Mouse (Mus musculus): ENCODE data around the gene Cobl. TPM values are rescaled to one million over a fixed set of nuclear protein-coding genes. Genes with fewer than 3 reads are reported as not detected.

Cobl gene
- total and polyA plus RNA-seq, 2 experiments from 2014 or later, result 11.4 to 17.8 TPM

GRCm38 (mm10) chr11:12407834-12408233 lies 56.9 kb downstream of the Cobl start:
- Histone ChIP-seq H3K27ac (no peak overlapping the region), H3K27me3 (ENCODE audit: insufficient read depth, low read length) (no peaks in the 10 kb centered on the region), H3K4me1 (ENCODE audit: insufficient read depth, low read length) (no peaks in the 10 kb centered on the region), H3K9me3 (ENCODE audit: low read length) (no peaks in the 10 kb centered on the region), H3K36me3 (ENCODE audit: insufficient read depth, low read length) (no peaks in the 10 kb centered on the region), H3K4me2 (ENCODE audit: low read depth, low read length) (no peak overlapping the region), H3K9ac (replicated peaks; ENCODE audit: low read length) (no peak overlapping the region), H3K4me3 (ENCODE audit: low read length) (no peak overlapping the region)
- DNase-seq (ENCODE audit: low spot score) (no peak), ATAC-seq (no peak)
- no peak for TF ChIP-seq CTCF (IDR thresholded peaks at IDR 0.05; ENCODE audit: low read depth)
- 93% methylated on average over 6 of the region's 6 CpGs for WGBS

GRCm38 (mm10) chr11:12399903-12400302 lies 64.9 kb downstream of the Cobl start:
- Histone ChIP-seq H3K27me3 (ENCODE audit: insufficient read depth, low read length) (no peaks in the 10 kb centered on the region), H3K36me3 (ENCODE audit: insufficient read depth, low read length) (no peaks in the 10 kb centered on the region), H3K4me3 (ENCODE audit: low read length) (no peak overlapping the region), H3K9ac (replicated peaks; ENCODE audit: low read length) (no peak overlapping the region), H3K4me1 (ENCODE audit: insufficient read depth, low read length) (no peaks in the 10 kb centered on the region), H3K27ac (no peak overlapping the region), H3K4me2 (ENCODE audit: low read depth, low read length) (no peak overlapping the region), H3K9me3 (ENCODE audit: low read length) (no peaks in the 10 kb centered on the region)
- TF ChIP-seq CTCF (IDR thresholded peaks at IDR 0.05; ENCODE audit: low read depth), result no peak
- ATAC-seq (no peak), DNase-seq (ENCODE audit: low spot score) (no peak)
- WGBS, result 95% methylated on average over 2 of the region's 2 CpGs

DNA sequence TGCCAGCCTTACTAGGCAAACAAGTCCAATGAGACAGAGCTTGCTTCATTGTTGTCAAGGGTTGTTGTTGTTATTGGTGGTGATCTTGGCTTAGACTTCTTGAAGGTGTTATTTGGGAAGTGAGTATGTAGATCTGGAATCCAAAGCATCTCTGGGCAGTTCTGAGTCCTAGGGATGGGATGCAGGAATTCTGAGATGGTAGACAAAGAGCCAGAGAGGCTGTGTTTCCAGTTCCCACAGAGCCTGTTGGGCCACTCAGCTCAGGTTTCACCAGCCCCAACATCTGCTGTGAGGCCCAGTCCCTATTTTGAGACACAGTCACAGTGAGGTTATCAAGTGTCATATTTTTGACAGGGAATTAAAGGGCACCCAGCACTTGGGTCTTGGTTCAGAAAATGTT lies 68.6 kb downstream of the Cobl start:
- Histone ChIP-seq H3K4me1 (ENCODE audit: insufficient read depth, low read length) (no peaks in the 10 kb centered on the region), H3K9me3 (ENCODE audit: low read length) (no peaks in the 10 kb centered on the region), H3K4me3 (ENCODE audit: low read length) (no peak overlapping the region), H3K27ac (no peak overlapping the region), H3K36me3 (ENCODE audit: insufficient read depth, low read length) (no peaks in the 10 kb centered on the region), H3K27me3 (ENCODE audit: insufficient read depth, low read length) (no peaks in the 10 kb centered on the region), H3K4me2 (ENCODE audit: low read depth, low read length) (no peak overlapping the region), H3K9ac (replicated peaks; ENCODE audit: low read length) (no peak overlapping the region)
- no peak for ATAC-seq
- no peak for DNase-seq (ENCODE audit: low spot score)
- no peak for TF ChIP-seq CTCF (IDR thresholded peaks at IDR 0.05; ENCODE audit: low read depth)

- no peaks in the 10 kb centered on the region for H3K27me3 ChIP-seq (ENCODE audit: insufficient read depth, low read length)
- H3K4me2 ChIP-seq (ENCODE audit: low read depth, low read length), result no peak overlapping the region
- no peak overlapping the region for H3K4me3 ChIP-seq (ENCODE audit: low read length)
- no peak for ATAC-seq
- no peaks in the 10 kb centered on the region for H3K4me1 ChIP-seq (ENCODE audit: insufficient read depth, low read length)
- 77% methylated on average over 1 of the region's 1 CpGs for WGBS
- DNase-seq (ENCODE audit: low spot score), result no peak
- no peak for TF ChIP-seq CTCF (IDR thresholded peaks at IDR 0.05; ENCODE audit: low read depth)
- no peaks in the 10 kb centered on the region for H3K36me3 ChIP-seq (ENCODE audit: insufficient read depth, low read length)
- no peak overlapping the region for H3K27ac ChIP-seq
- no peak overlapping the region for H3K9ac ChIP-seq (replicated peaks; ENCODE audit: low read length)
- no peaks in the 10 kb centered on the region for H3K9me3 ChIP-seq (ENCODE audit: low read length)
Measured at GRCm38 (mm10) chr11:12394701-12395100, 70.1 kb downstream of the Cobl start.

DNA sequence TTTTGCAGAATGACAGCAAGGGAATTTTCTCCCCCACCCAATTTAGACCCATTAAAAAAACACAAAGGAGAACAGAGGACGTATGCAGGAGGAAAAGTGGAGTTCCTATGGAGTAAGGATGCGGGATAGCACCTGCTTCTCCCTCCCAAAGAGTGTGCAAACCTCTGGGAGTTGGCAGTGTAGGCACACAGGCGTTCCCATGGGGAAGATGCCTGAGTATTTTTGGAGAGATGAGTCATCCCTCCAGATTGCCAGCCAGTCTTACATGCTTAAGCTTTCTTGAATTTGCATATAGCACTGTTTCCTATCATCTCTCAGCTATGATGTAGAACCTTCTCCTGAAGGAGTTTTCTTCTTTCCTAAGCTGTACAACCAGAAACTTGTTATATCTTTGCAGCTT lies 70.6 kb downstream of the Cobl start:
- ATAC-seq (no peak), DNase-seq (ENCODE audit: low spot score) (no peak)
- 66% methylated on average over 3 of the region's 3 CpGs for WGBS

DNA sequence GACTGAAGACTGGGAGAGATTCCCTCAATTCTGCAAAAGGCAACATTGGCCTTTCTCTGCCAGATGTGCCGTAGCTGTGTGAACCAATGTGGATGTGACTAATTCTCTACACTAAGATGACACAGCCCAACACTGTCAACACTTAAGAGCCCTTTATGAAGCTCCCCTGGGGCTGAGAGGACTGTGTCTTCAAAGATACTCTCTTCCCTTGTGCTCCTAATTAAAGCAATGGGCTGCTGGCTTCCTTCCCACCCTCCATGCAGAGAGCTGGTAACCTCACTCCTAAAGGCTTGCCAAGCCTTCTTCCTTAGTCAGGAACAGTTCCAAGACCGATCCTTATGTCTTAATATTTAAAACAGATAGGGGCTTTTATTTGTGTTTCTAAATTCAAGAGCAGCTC lies 79.9 kb downstream of the Cobl start:
- no peaks in the 10 kb centered on the region for H3K36me3 ChIP-seq (ENCODE audit: insufficient read depth, low read length)
- H3K4me2 ChIP-seq (ENCODE audit: low read depth, low read length), result no peak overlapping the region
- H3K9me3 ChIP-seq (ENCODE audit: low read length), result no peaks in the 10 kb centered on the region
- WGBS, result 27% methylated on average over 2 of the region's 2 CpGs
- no peak for TF ChIP-seq CTCF (IDR thresholded peaks at IDR 0.05; ENCODE audit: low read depth)
- DNase-seq (ENCODE audit: low spot score), result peak; percentile 75
- H3K9ac ChIP-seq (replicated peaks; ENCODE audit: low read length), result no peak overlapping the region
- no peaks in the 10 kb centered on the region for H3K27me3 ChIP-seq (ENCODE audit: insufficient read depth, low read length)
- no peak overlapping the region for H3K27ac ChIP-seq
- ATAC-seq, result peak; percentile 59
- no peaks in the 10 kb centered on the region for H3K4me1 ChIP-seq (ENCODE audit: insufficient read depth, low read length)
- H3K4me3 ChIP-seq (ENCODE audit: low read length), result no peak overlapping the region

More for the DNA sequence above, 70.6 kb downstream of the Cobl start:
- Histone ChIP-seq H3K9ac (replicated peaks; ENCODE audit: low read length) (no peak overlapping the region), H3K27me3 (ENCODE audit: insufficient read depth, low read length) (no peaks in the 10 kb centered on the region), H3K4me3 (ENCODE audit: low read length) (no peak overlapping the region), H3K4me1 (ENCODE audit: insufficient read depth, low read length) (no peaks in the 10 kb centered on the region), H3K9me3 (ENCODE audit: low read length) (no peaks in the 10 kb centered on the region), H3K4me2 (ENCODE audit: low read depth, low read length) (no peak overlapping the region), H3K36me3 (ENCODE audit: insufficient read depth, low read length) (no peaks in the 10 kb centered on the region), H3K27ac (no peak overlapping the region)
- no peak for TF ChIP-seq CTCF (IDR thresholded peaks at IDR 0.05; ENCODE audit: low read depth)

DNA sequence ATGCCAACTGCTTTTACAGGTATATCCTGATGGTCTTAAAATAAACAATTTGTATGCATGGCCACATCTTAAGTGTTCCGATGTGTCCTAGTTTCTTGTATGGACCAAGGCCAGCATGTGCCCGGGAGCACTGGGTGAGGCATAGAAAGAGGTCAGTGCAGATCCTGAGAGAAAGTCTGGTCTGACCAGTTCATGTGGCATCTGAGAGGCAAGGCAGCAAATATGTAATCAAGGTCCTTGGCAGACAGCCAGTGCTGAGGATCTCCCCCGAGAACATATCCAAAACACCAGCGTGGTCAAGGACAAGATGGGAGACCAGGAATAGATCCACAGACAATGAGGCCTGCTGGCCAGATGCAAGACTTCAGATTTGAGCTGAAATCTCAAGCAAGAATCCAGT lies 81.8 kb downstream of the Cobl start:
- H3K9ac ChIP-seq (replicated peaks; ENCODE audit: low read length), result no peak overlapping the region
- TF ChIP-seq CTCF (IDR thresholded peaks at IDR 0.05; ENCODE audit: low read depth), result no peak
- H3K4me1 ChIP-seq (ENCODE audit: insufficient read depth, low read length), result no peaks in the 10 kb centered on the region
- no peaks in the 10 kb centered on the region for H3K27me3 ChIP-seq (ENCODE audit: insufficient read depth, low read length)
- H3K4me3 ChIP-seq (ENCODE audit: low read length), result no peak overlapping the region
- no peak for ATAC-seq
- no peaks in the 10 kb centered on the region for H3K36me3 ChIP-seq (ENCODE audit: insufficient read depth, low read length)
- no peak for DNase-seq (ENCODE audit: low spot score)
- H3K4me2 ChIP-seq (ENCODE audit: low read depth, low read length), result no peak overlapping the region
- no peak overlapping the region for H3K27ac ChIP-seq
- no peaks in the 10 kb centered on the region for H3K9me3 ChIP-seq (ENCODE audit: low read length)
- WGBS, result 61% methylated on average over 4 of the region's 4 CpGs
